Mouse (Mus musculus) layer of hippocampus, adult 11-12 months (tissue): ENCODE measurements at regions not wholly inside any gene's neighbourhood (a gene's known extent, or its start where the extent isn't known, plus 50 kb on each side); places are given as distances from the start of the nearest gene placed in this dataset.

Experiments
- DNase-seq: peaks from one replicate; pipeline ENCODE4 v3.0.0; 2022; ENCODE audit warnings: low spot score

DNA sequence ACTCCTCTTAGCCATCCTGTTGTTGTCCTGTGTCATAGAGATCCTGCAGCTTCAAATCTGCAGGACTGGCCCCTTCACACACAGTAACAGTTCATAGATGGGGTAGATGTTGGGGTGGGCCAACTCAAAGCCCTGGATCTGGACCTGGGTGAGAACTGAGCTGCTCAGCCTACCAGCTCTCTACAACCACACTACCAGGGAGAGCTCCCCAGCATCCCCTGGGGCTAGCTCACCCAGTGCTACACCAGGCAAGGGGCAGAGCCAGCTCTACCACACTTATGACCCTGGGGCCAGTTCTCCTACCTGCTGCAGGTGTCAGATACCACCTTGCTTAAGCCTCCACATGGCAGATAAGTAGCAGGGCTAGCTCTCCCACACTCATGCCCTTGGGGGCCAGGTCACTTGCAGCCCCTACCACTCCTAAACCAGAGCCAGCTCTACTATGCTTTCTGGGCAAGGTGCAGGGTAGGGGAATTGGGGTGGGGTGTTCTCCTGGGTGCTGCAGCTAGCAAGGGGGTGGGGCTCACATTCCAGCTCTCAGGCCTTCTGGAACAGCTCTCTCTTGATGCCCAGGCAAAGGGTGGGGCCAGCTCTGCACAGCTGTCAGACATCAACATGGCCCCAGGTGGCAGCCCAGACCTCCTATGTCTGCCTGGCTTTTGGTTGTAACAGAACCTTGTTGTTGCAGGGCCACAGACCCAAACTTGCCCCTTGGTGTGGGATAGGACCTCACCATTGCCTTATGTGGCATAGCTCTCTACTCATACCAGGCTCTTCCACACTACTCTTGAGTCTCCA is 62.4 kb upstream of the Tab2 start:
- no peak for DNase-seq

DNA sequence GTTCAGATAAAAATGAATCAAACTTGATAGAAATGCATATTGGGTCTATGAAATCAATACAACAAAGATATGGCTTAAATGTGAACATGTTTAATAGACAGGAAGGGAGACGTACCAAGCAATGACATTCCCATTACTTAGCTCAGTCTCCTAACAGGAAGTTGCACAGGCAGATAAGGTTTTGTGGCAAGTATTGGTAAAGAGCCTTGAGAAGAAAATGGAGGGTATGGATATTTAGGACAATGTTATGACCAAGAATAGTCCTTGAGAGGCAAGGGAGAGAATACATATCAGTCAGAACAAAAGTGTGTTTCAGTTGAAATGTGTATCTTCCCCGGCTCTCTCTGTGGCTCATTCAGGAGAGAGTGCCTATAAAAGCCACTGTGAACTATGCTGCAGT is 60.7 kb upstream of the Tab2 start:
- DNase-seq = no peak

DNA sequence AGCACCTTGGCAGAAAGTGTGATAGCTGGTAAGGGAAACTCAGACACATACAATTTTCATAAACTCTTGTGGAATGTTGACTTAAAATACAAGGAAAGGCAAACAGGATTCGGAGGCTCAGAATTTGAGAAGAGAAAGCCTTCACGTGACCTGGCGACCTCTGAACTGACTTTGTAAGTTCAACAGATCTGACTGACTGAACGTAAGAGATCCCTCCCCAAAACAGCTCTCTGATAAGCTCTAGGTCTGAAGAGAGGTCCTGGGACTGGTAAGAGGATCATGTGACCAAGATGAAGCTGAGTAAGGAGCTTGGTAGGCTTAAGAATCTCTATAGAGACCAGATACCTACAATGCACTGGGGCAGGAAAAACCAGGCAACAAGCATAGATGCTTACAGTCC is 55.7 kb upstream of the Tab2 start:
- DNase-seq = no peak

DNA sequence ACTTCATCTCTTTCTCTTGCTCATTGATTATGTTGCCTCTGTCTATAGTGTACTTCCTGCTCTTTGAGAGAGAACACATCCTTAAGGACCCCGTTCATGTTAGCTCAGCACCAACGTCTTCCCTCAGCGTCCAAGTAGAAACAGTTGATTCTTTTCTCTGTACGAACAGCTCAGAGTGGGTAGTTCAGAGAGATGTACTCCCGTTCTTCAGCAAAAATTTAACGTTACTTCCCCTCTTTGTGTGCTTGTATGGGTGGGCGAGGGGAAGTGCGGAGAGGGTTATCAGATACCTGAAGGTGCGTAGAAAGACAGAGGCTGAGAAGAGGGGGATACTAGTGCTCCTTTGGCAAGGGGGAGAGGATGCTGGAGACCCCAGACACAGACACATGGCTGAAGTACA is 55.1 kb upstream of the Tab2 start:
- no peak for DNase-seq

DNA sequence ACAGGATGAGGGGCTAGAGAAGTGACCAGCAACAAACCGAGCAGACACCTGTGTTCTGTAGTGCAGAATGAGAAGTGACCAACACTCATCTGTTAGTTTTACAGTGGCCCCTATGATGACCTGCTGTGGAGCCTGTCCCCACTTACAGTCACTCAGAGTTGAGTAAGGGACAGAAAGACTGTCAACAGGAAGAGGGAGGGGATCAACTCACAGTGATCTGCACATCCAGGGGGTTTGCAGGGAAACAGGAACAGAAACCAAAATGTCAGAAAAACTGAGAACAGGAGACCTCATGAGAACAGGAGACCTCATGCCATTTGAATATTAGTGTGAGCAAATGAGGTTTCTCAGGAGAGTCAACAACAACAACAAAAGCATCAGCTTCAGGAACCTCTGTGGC is 53.8 kb upstream of the Tab2 start:
- no peak for DNase-seq

DNA sequence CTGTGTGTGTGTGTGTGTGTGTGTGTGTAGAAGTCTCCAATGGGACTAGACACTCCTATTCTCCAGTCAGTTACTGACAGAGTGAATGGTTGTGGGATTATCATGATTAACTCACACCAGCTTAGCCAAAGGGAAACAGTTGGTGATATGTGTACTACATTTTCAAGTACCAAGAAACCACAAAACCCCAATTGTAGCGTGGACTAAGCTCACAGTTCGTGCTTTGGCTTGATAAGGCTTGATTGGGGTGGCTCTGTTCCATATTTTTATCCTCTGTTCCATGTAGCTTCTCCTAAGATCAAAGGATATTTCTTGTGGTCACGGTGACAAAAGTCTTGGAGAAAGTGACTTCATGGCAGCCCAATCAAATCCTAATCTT is 51.9 kb upstream of the Tab2 start:
- no peak for DNase-seq

DNA sequence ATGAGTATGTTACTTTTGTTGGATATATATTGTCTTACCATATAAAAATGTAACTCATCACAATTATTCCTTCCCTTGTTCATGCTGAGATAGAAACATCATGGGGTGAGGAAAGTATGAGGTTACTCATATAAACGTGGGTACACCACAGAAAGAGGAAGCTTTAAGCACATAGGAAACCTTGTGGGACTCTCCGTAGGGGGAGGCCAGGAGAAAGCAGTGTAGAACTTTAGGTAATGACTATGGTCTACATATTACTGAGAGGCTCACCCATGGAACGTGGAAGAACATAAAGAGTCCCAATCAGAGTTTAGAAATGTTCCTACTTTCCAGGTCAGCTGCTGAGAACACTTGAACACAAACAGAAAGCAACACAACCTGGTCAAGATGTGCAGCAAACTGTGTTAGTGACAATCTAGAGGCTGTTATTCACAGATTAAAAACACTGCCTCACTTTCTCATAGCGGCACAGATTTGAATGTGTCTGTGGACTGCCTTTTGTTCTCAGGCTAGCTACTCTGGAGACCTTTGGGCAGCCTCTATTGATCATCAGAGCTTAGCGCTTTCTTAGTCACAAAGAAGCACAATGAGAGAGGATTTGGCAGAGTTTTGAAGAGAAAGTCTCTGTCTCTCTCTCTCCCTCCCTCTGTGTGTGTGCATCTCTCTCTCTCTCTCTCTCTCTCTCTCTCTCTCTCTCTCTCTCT is 51.4 kb upstream of the Tab2 start:
- no peak for DNase-seq
